Mouse (Mus musculus): ENCODE measurements around the gene Foxp1. TPM values are rescaled to one million over a fixed set of nuclear protein-coding genes. Genes with fewer than 3 reads are reported as not detected.
A peak's percentile ranks its signal among the peaks of the same experiment; 100 is the strongest.

The Foxp1 gene
- polyA plus RNA-seq, 1 experiment from 2014 or later = 36.4 TPM

- Histone ChIP-seq H3K4me3 (ENCODE audit: low read length) (no peak overlapping the region), H3K9ac (replicated peaks; ENCODE audit: low read length) (no peak overlapping the region), H3K4me2 (replicated peaks; ENCODE audit: low read depth, low read length) (no peak overlapping the region), H3K9me3 (ENCODE audit: low read length) (no peaks in the 10 kb centered on the region), H3K27ac (ENCODE audit: low read length) (no peak overlapping the region), H3K4me1 (ENCODE audit: insufficient read depth, low read length) (peaks cover 67% of the 10 kb centered on the region), H3K27me3 (ENCODE audit: insufficient read depth, low read length) (no peaks in the 10 kb centered on the region), H3K36me3 (ENCODE audit: insufficient read depth, low read length) (no peaks in the 10 kb centered on the region)
- ATAC-seq (ENCODE audit: low FRiP score, low TSS enrichment) = 0 out of 2 replicates have a peak, but pooled peaks have one; percentile 24
- 26% methylated on average over 5 of the region's 5 CpGs for WGBS
These were observed 422.2 kb downstream of the Foxp1 start for GRCm38 (mm10) chr6:99100331-99100730.

GRCm38 (mm10) chr6:99099781-99100180, 422.7 kb downstream of the Foxp1 start:
- Histone ChIP-seq H3K9me3 (ENCODE audit: low read length) (no peaks in the 10 kb centered on the region), H3K4me2 (replicated peaks; ENCODE audit: low read depth, low read length) (no peak overlapping the region), H3K9ac (replicated peaks; ENCODE audit: low read length) (no peak overlapping the region), H3K4me1 (ENCODE audit: insufficient read depth, low read length) (peaks cover 71% of the 10 kb centered on the region), H3K27ac (ENCODE audit: low read length) (no peak overlapping the region), H3K27me3 (ENCODE audit: insufficient read depth, low read length) (no peaks in the 10 kb centered on the region), H3K4me3 (ENCODE audit: low read length) (no peak overlapping the region), H3K36me3 (ENCODE audit: insufficient read depth, low read length) (no peaks in the 10 kb centered on the region)
- 31% methylated on average over 4 of the region's 4 CpGs for WGBS
- no peak for ATAC-seq (ENCODE audit: low FRiP score, low TSS enrichment)

- H3K27me3 ChIP-seq (ENCODE audit: insufficient read depth, low read length) = no peaks in the 10 kb centered on the region
- no peak overlapping the region for H3K9ac ChIP-seq (replicated peaks; ENCODE audit: low read length)
- no peak for ATAC-seq (ENCODE audit: low FRiP score, low TSS enrichment)
- 52% methylated on average over 7 of the region's 7 CpGs for WGBS
- H3K4me2 ChIP-seq (replicated peaks; ENCODE audit: low read depth, low read length) = no peak overlapping the region
- no peaks in the 10 kb centered on the region for H3K36me3 ChIP-seq (ENCODE audit: insufficient read depth, low read length)
- H3K4me1 ChIP-seq (ENCODE audit: insufficient read depth, low read length) = peaks cover 70% of the 10 kb centered on the region
- no peaks in the 10 kb centered on the region for H3K9me3 ChIP-seq (ENCODE audit: low read length)
- no peak overlapping the region for H3K27ac ChIP-seq (ENCODE audit: low read length)
- no peak overlapping the region for H3K4me3 ChIP-seq (ENCODE audit: low read length)
These were observed 425.3 kb downstream of the Foxp1 start for GRCm38 (mm10) chr6:99097191-99097590.

GRCm38 (mm10) chr6:99096776-99097166, 425.8 kb downstream of the Foxp1 start:
- no peak for ATAC-seq (ENCODE audit: low FRiP score, low TSS enrichment)
- Histone ChIP-seq H3K9ac (replicated peaks; ENCODE audit: low read length) (no peak overlapping the region), H3K4me3 (ENCODE audit: low read length) (no peak overlapping the region), H3K9me3 (ENCODE audit: low read length) (no peaks in the 10 kb centered on the region), H3K4me1 (ENCODE audit: insufficient read depth, low read length) (peaks cover 71% of the 10 kb centered on the region), H3K27me3 (ENCODE audit: insufficient read depth, low read length) (no peaks in the 10 kb centered on the region), H3K27ac (ENCODE audit: low read length) (no peak overlapping the region; the same call in 1 of the 2 replicates), H3K36me3 (ENCODE audit: insufficient read depth, low read length) (no peaks in the 10 kb centered on the region), H3K4me2 (replicated peaks; ENCODE audit: low read depth, low read length) (no peak overlapping the region)
- 60% methylated on average over 7 of the region's 7 CpGs for WGBS

GRCm38 (mm10) chr6:99096105-99096775, 426.3 kb downstream of the Foxp1 start:
- H3K4me2 ChIP-seq (replicated peaks; ENCODE audit: low read depth, low read length) = peak overlapping the region; percentile 50
- H3K4me3 ChIP-seq (ENCODE audit: low read length) = peak overlapping the region; percentile 21
- 14% methylated on average over 12 of the region's 12 CpGs for WGBS
- H3K9ac ChIP-seq (replicated peaks; ENCODE audit: low read length) = peak overlapping the region; percentile 44
- ATAC-seq (ENCODE audit: low FRiP score, low TSS enrichment) = no peak; the same call in 1 of the 2 replicates
- peaks cover 71% of the 10 kb centered on the region for H3K4me1 ChIP-seq (ENCODE audit: insufficient read depth, low read length)
- no peaks in the 10 kb centered on the region for H3K27me3 ChIP-seq (ENCODE audit: insufficient read depth, low read length)
- no peaks in the 10 kb centered on the region for H3K36me3 ChIP-seq (ENCODE audit: insufficient read depth, low read length)
- peak overlapping the region; percentile 44 for H3K27ac ChIP-seq (ENCODE audit: low read length)
- no peaks in the 10 kb centered on the region for H3K9me3 ChIP-seq (ENCODE audit: low read length)

GRCm38 (mm10) chr6:99095185-99096104, 427.1 kb downstream of the Foxp1 start:
- H3K9me3 ChIP-seq (ENCODE audit: low read length) = no peaks in the 10 kb centered on the region
- H3K27ac ChIP-seq (ENCODE audit: low read length) = peak overlapping the region; percentile 44
- peak overlapping the region; percentile 21 for H3K4me3 ChIP-seq (ENCODE audit: low read length)
- peak overlapping the region; percentile 44 for H3K9ac ChIP-seq (replicated peaks; ENCODE audit: low read length)
- H3K4me2 ChIP-seq (replicated peaks; ENCODE audit: low read depth, low read length) = peak overlapping the region; percentile 50
- H3K4me1 ChIP-seq (ENCODE audit: insufficient read depth, low read length) = peaks cover 63% of the 10 kb centered on the region
- no peaks in the 10 kb centered on the region for H3K36me3 ChIP-seq (ENCODE audit: insufficient read depth, low read length)
- ATAC-seq (ENCODE audit: low FRiP score, low TSS enrichment) = no peak
- 33% methylated on average over 18 of the region's 18 CpGs for WGBS
- H3K27me3 ChIP-seq (ENCODE audit: insufficient read depth, low read length) = no peaks in the 10 kb centered on the region

- peak overlapping the region; percentile 64 for H3K27ac ChIP-seq (ENCODE audit: low read length)
- no peaks in the 10 kb centered on the region for H3K27me3 ChIP-seq (ENCODE audit: insufficient read depth, low read length)
- ATAC-seq (ENCODE audit: low FRiP score, low TSS enrichment) = no peak
- H3K4me3 ChIP-seq (ENCODE audit: low read length) = peak overlapping the region; percentile 11; the same call in 1 of the 2 replicates
- no peaks in the 10 kb centered on the region for H3K9me3 ChIP-seq (ENCODE audit: low read length)
- no peaks in the 10 kb centered on the region for H3K36me3 ChIP-seq (ENCODE audit: insufficient read depth, low read length)
- peaks cover 56% of the 10 kb centered on the region for H3K4me1 ChIP-seq (ENCODE audit: insufficient read depth, low read length)
- WGBS = 22% methylated on average over 10 of the region's 10 CpGs
- H3K4me2 ChIP-seq (replicated peaks; ENCODE audit: low read depth, low read length) = peak overlapping the region; percentile 36
- H3K9ac ChIP-seq (replicated peaks; ENCODE audit: low read length) = 0 out of 2 replicates have a peak overlapping the region, but pooled peaks have one; percentile 33
These were observed 428.1 kb downstream of the Foxp1 start for GRCm38 (mm10) chr6:99094339-99094989.

GRCm38 (mm10) chr6:99093856-99094255, 428.7 kb downstream of the Foxp1 start:
- Histone ChIP-seq H3K4me3 (ENCODE audit: low read length) (no peak overlapping the region), H3K36me3 (ENCODE audit: insufficient read depth, low read length) (no peaks in the 10 kb centered on the region), H3K9me3 (ENCODE audit: low read length) (no peaks in the 10 kb centered on the region), H3K27me3 (ENCODE audit: insufficient read depth, low read length) (no peaks in the 10 kb centered on the region), H3K9ac (replicated peaks; ENCODE audit: low read length) (no peak overlapping the region), H3K27ac (ENCODE audit: low read length) (no peak overlapping the region), H3K4me2 (replicated peaks; ENCODE audit: low read depth, low read length) (no peak overlapping the region), H3K4me1 (ENCODE audit: insufficient read depth, low read length) (peaks cover 56% of the 10 kb centered on the region)
- 39% methylated on average over 2 of the region's 2 CpGs for WGBS
- no peak for ATAC-seq (ENCODE audit: low FRiP score, low TSS enrichment)

GRCm38 (mm10) chr6:99093208-99093607, 429.3 kb downstream of the Foxp1 start:
- Histone ChIP-seq H3K4me3 (ENCODE audit: low read length) (no peak overlapping the region), H3K27ac (ENCODE audit: low read length) (0 out of 2 replicates have a peak overlapping the region, but pooled peaks have one; percentile 35), H3K9ac (replicated peaks; ENCODE audit: low read length) (no peak overlapping the region), H3K27me3 (ENCODE audit: insufficient read depth, low read length) (no peaks in the 10 kb centered on the region), H3K4me1 (ENCODE audit: insufficient read depth, low read length) (peaks cover 56% of the 10 kb centered on the region), H3K9me3 (ENCODE audit: low read length) (no peaks in the 10 kb centered on the region), H3K36me3 (ENCODE audit: insufficient read depth, low read length) (no peaks in the 10 kb centered on the region), H3K4me2 (replicated peaks; ENCODE audit: low read depth, low read length) (no peak overlapping the region)
- 0 out of 2 replicates have a peak, but pooled peaks have one; percentile 56 for ATAC-seq (ENCODE audit: low FRiP score, low TSS enrichment)
- 38% methylated on average over 5 of the region's 5 CpGs for WGBS

All from kidney, embryonic 16.5 days (tissue).